Mouse (Mus musculus): ENCODE results near the gene Minos1.

The Minos1 gene

DNA sequence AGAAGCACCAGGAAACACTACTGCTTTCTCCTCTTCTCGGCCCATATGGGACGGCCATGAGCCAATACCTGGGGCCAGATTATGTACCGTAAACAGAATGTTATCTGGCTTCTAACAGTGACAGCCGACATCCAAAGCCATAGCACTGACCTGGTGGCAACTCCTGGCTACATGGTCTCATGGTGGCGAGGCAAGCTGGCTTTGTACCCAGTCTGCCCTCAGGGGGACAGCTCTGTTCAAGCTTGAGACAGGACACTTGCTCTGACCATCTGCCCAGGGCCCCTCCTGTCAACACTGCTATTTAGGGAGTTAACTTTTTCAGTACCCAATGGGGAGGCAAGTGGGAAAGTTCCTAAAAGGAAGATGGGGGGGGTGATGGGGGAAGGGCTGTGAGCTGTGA is 73.6 kb downstream of the Minos1 start:
- DNase-seq: no peak

DNA sequence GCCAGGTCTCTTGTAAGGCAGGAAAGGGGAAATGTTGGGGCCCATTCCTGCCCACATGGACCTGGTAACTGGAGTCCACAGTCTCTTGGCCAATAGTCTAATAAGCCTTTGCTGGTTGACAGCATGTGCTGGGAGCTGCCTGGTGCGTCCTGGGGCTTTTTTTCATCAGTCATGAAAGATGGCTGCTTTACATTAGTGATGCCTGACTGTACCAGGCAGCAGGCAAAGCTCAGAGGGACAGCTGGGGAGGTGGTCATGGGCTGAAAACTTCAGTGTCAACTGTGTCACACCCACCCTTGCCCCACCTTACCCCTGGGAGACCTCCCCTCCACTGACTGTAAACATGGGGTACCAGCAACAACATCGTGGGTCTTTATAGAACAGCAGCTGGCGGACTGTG is 75.2 kb downstream of the Minos1 start:
- DNase-seq: no peak

DNA sequence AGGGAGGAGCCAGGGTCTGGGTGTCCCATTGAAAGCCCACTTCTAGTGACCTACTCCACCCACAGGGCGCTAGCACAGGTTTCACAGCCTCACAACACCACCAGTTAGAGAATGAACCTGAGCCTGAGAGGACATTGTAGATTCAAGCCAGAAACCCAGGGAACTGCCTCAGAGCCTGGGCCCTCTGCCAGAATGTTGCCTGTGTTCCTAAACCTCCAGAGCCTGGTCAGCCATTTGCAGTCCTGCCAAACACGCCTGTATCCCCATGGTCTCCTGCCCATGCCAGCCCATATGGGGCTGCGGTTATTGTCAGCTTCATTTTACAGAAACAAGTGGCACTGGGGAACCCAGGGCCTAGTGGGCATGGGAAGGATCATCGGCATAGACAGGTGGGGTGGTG is 75.6 kb downstream of the Minos1 start:
- DNase-seq: peak; percentile 62 to 70

DNA sequence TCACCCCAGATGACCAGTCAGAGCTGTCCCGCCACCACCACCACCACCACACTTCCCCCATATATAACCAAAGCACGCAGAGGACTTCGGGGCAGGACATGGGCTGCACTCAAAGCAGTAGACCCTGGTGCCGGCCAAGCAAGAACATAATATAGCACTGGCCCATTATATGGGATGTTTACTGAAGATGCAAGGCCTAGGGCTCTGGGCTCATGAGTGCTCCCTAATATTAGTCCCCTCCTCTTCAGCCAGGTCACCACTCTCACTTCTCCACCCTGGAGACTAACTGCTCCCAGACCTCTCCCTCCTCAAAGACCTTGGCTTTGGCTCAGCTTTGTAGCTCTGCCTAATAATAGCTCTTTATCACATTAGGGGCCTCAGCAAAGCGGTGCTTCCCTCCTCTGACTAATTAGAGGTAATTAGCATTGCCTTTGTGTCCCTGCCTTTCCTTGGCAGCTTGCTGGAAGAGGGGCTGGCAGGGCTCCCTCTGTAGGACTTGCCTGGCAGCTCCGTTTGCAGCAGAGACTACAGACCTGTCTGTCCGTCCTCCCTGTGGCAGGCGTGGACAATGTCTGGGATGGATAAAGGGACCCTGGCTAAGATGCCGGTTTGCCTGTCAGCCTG is 76.5 kb downstream of the Minos1 start:
- peak in 1 of 2 experiments; percentile 20 for DNase-seq

DNA sequence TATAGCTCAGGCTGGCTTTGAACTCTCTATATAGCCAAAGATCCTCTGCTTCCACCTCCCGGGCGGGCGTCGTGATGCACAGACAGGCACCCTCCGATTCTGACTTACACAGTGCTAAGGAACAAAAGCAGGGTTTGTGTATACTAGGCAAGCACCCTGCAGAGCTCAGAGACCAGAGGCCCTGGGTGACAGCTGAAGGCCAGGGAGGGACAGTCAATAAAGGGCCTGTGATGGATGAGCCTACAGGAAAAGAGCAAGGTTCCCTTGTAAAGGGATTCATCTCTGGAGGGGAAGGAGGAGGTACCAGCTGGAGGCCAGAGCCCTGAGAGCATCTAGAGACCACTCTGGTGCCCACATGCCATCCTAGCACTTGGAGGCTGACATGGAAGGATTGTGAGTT is 77.5 kb downstream of the Minos1 start:
- no peak for DNase-seq

DNA sequence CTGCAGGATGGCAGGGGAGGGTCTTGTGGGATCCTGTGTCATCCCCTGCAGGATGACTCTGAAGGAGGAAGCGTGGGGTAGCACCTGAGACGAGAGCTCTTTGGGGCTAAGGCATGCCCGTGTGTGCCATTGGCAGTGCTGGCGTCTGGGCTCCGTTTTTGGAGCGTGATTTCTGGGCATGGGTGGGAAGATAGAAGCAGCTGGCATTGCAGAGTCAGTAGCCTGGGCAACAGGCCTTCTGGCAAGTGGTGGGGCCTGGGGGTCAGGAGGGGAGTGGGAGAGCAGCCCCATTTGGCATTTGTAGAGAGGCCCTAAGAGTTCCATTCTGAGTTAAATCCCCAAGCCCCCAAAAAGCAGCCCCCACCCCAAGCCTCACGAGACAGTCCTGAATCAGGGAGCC is 78.1 kb downstream of the Minos1 start:
- DNase-seq: no peak
